Mouse (Mus musculus): ENCODE measurements at regions not wholly inside any gene's neighbourhood (a gene's known extent, or its start where the extent isn't known, plus 50 kb on each side); places are given as distances from the start of the nearest gene placed in this dataset.

DNA sequence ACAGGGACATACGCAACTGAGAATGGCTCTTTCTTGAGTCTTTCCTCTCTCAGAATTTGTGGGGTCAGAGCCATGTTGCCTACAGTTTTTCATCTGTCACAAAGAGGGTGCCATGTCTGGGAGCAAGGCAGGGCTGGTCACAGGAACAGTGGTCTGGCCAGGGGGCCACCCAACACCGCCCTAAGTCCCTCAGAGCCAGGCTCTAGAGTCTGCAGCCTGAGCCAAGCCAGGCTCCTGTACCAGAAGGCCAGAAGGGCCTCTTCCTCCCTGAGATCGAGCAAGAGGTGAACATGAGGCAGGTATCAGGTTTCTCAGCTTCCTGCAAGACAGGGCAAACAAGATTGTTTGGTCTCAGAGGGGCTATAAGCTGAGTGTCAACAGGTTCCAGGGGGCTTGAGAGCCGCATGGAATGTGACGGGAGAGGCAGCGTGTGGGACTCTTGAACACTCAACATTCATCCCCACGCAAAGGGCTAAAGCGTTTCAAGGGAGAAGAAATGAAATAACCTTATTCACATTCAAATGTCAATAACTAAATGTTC lies 110.6 kb upstream of the Mrps22 start:
- DNase-seq (ENCODE audit: extremely low spot score, low spot score): no peak
- H3K4me1 ChIP-seq: peaks cover 34% of the 10 kb centered on the region
- no peaks in the 10 kb centered on the region for H3K9me3 ChIP-seq
- no peaks in the 10 kb centered on the region for H3K36me3 ChIP-seq (replicated peaks)
- no peaks in the 10 kb centered on the region for H3K27me3 ChIP-seq (ENCODE audit: poor library complexity, severe bottlenecking)
- no peak overlapping the region for H3K4me3 ChIP-seq
- WGBS: 78% methylated on average over 8 of the region's 8 CpGs
- H3K27ac ChIP-seq: no peak overlapping the region

DNA sequence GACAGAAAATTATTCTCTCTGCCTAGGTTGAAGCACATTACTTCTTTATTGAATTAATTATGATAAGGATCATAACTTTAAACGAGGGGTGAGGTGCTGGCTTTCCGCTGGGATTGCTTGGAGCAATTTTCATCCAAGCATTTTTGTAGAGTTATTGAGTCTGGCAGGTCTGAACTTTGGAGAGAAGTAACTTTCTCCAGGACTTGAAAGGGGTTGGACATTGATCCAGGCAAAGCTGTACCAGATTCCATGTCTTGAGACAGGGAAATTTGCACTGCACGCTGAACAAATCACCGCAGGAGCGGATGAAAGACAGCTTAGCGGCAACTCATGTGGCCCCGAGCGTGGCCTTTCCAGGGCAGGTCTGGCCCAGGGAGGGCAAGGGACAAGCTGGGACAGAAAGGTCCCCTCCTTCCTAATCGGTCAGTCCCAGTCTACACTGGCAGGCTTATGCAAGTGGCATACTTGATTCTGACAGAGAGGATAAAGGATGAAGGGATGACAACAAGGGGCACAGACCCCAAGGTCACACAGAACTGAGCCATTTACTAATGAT lies 108.8 kb upstream of the Mrps22 start:
- no peak for DNase-seq (ENCODE audit: extremely low spot score, low spot score)
- Histone ChIP-seq H3K36me3 (replicated peaks) (no peaks in the 10 kb centered on the region), H3K27me3 (ENCODE audit: poor library complexity, severe bottlenecking) (no peaks in the 10 kb centered on the region), H3K9me3 (no peaks in the 10 kb centered on the region), H3K4me1 (peaks cover 47% of the 10 kb centered on the region), H3K27ac (no peak overlapping the region), H3K4me3 (no peak overlapping the region)
- WGBS: 70% methylated on average over 9 of the region's 9 CpGs

DNA sequence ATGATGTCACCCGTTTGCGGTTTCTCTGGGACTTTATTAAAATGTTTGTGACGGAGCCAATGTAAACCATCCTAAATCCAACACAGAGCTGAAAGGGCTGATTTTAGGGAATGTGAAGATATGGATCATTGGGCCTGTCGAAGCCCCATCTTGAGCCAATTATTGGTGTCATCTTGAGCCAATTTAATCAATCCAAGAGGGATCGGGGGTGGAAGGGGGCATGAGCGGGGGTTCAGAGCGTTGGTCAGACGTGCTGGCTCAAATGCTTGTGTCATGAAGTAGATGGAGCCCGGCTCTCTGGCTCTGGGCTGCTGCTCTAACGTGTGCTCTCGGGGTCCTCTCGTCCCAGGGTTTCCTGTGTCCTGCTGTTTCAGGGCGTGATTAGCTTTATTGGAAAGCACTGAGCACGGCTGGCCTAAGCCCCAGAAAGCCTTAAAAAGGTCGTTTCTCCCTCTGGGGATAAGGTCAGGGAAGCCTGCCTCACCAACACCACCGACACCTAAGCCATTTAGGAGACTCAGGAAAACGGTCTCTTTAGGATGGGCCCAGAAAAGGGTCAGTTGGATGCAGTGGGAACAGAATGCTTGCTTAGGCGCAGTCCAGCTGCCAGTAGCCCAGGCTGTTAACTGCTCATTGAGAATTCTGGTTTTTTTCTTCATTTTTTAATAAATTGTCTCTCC lies 106.7 kb upstream of the Mrps22 start:
- H3K4me3 ChIP-seq: no peak overlapping the region
- no peaks in the 10 kb centered on the region for H3K36me3 ChIP-seq (replicated peaks)
- no peak overlapping the region for H3K27ac ChIP-seq
- DNase-seq (ENCODE audit: extremely low spot score, low spot score): no peak
- peaks cover 67% of the 10 kb centered on the region for H3K4me1 ChIP-seq
- H3K9me3 ChIP-seq: no peaks in the 10 kb centered on the region
- WGBS: 45% methylated on average over 18 of the region's 18 CpGs
- H3K27me3 ChIP-seq (ENCODE audit: poor library complexity, severe bottlenecking): no peaks in the 10 kb centered on the region

DNA sequence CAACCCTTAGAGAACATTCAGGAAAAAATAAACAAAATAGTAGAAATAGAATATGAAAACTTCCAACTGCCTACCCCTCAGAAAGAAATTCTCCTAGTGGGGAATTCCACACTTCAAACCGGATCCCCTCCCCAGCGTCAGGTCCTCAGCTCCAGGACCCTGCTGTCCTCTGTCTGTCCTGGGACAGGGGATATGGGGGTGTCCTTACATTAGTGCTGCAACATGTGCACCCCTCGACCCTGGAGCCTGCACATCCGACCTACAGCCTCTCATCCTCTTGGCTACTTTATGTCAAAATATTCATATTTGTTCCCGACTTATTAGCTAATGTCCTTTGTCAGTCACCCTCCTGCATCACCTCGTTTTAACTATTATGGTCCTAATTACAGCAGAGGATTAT lies 106.0 kb upstream of the Mrps22 start:
- Histone ChIP-seq H3K36me3 (replicated peaks) (no peaks in the 10 kb centered on the region), H3K9me3 (no peaks in the 10 kb centered on the region), H3K4me1 (peaks cover 67% of the 10 kb centered on the region), H3K4me3 (no peak overlapping the region), H3K27me3 (ENCODE audit: poor library complexity, severe bottlenecking) (no peaks in the 10 kb centered on the region), H3K27ac (no peak overlapping the region)
- 75% methylated on average over 6 of the region's 6 CpGs for WGBS
- no peak for DNase-seq (ENCODE audit: extremely low spot score, low spot score)

DNA sequence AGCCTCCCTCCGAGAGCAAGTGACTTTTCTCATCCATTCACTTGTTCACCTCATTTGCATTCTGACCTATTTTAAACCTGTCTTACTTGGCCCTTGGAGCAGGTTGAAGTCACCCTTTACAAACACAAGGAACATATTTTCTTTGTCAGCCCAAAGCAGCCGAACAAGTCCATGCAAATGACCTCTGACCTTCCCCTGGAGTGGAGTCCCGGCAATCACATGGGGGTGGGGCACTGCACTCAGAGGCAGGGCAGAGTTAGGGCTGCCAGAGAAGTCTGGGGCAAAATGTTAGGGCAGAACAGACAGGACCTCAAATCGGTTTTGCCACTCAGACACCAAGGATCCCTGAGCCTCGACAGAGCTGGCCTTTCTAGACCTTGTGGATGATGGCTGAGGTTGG lies 102.7 kb upstream of the Mrps22 start:
- 30% methylated on average over 5 of the region's 5 CpGs for WGBS
- no peak overlapping the region for H3K27ac ChIP-seq
- no peak for DNase-seq (ENCODE audit: extremely low spot score, low spot score)
- no peaks in the 10 kb centered on the region for H3K27me3 ChIP-seq (ENCODE audit: poor library complexity, severe bottlenecking)
- no peaks in the 10 kb centered on the region for H3K36me3 ChIP-seq (replicated peaks)
- no peaks in the 10 kb centered on the region for H3K9me3 ChIP-seq
- no peak overlapping the region for H3K4me3 ChIP-seq
- peaks cover 57% of the 10 kb centered on the region for H3K4me1 ChIP-seq

DNA sequence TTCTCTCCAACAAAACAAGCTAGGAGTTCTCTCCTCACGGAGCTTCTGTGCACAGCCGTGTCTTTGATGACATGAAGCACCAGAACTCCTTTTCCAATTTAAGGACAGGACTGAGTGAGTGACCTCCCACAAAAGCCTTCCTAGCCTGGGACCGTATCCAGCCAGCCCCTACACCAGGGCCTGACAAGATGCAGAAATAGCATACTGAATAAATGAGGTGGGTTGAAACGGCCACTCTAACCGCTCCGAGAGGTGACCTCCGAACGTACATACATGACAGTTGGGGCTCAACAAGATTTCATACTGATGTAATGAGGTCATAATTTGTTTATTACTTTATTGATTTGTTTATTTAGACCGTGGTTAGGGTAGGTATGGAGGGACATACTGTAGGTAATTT lies 101.9 kb upstream of the Mrps22 start:
- no peak overlapping the region for H3K4me3 ChIP-seq
- DNase-seq (ENCODE audit: extremely low spot score, low spot score): no peak
- no peaks in the 10 kb centered on the region for H3K27me3 ChIP-seq (ENCODE audit: poor library complexity, severe bottlenecking)
- H3K9me3 ChIP-seq: no peaks in the 10 kb centered on the region
- peaks cover 49% of the 10 kb centered on the region for H3K4me1 ChIP-seq
- no peaks in the 10 kb centered on the region for H3K36me3 ChIP-seq (replicated peaks)
- 89% methylated on average over 9 of the region's 9 CpGs for WGBS
- H3K27ac ChIP-seq: no peak overlapping the region

DNA sequence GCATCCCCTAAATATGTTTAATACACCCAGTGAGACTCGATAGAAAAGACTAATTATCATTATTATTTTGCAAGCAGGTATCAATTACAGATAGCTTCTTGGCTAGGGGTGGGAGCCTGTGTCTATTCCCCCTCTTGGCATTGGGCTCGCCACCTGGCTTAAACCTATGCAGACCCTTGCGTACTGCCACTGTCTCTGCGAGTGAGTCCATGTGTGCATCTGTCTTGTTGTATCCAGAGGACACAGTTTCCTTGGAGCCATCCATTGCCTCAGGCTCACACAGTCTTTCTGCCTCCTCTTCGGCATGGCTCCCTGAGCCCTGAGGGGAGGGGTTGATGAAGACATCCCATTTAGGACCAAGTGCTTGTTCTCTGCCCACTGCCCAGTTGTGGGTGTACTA lies 99.1 kb upstream of the Mrps22 start:
- Histone ChIP-seq H3K9me3 (no peaks in the 10 kb centered on the region), H3K27ac (no peak overlapping the region), H3K4me3 (no peak overlapping the region), H3K27me3 (ENCODE audit: poor library complexity, severe bottlenecking) (no peaks in the 10 kb centered on the region), H3K36me3 (replicated peaks) (no peaks in the 10 kb centered on the region), H3K4me1 (peaks cover 29% of the 10 kb centered on the region)
- 87% methylated on average over 5 of the region's 5 CpGs for WGBS
- DNase-seq (ENCODE audit: extremely low spot score, low spot score): no peak

DNA sequence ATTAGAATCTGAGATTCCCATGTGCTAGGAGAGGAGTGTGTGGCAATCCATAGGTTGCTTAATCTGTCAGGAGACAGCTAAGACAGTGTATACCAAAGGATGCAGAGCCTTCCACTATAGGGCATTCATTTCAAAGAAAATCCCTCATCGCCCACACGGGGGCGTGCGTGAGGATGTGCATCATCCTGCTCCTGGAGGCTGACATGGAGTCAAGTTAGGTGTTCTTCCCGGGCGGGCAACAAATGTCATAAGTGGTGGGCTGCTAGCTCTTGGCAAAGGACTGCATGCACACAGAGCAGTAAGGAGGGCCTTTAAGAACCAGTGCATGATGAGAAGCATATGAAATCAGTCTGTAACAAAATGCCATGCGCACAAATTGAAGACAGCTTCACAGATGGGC lies 95.7 kb upstream of the Mrps22 start:
- no peak overlapping the region for H3K4me3 ChIP-seq
- peaks cover 4% of the 10 kb centered on the region; the same call in 1 of the 2 replicates for H3K4me1 ChIP-seq
- DNase-seq (ENCODE audit: extremely low spot score, low spot score): no peak
- WGBS: 39% methylated on average over 7 of the region's 7 CpGs
- no peak overlapping the region for H3K27ac ChIP-seq
- no peaks in the 10 kb centered on the region for H3K9me3 ChIP-seq
- H3K36me3 ChIP-seq (replicated peaks): no peaks in the 10 kb centered on the region
- no peaks in the 10 kb centered on the region for H3K27me3 ChIP-seq (ENCODE audit: poor library complexity, severe bottlenecking)

DNA sequence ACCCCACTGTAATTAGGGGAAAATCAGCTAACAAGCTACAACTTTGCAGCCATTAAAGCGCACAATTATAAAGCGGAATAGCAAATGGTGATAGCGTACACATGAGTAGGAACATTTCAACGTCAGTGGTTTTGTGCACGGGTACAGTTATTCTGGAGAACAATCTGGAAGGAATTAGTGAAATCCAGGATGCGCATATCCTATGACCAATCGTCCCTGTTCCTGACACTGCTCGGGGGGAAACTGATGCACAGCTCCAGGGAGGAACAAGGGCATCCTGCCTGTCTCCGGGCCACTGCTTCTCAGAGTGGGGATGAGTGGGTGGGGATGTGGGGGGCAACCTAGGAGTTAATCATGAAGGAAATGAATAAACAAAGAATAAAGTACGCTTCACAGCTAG lies 93.6 kb upstream of the Mrps22 start:
- Histone ChIP-seq H3K27ac (no peak overlapping the region), H3K27me3 (ENCODE audit: poor library complexity, severe bottlenecking) (no peaks in the 10 kb centered on the region), H3K4me3 (no peak overlapping the region), H3K36me3 (replicated peaks) (no peaks in the 10 kb centered on the region), H3K4me1 (no peaks in the 10 kb centered on the region), H3K9me3 (no peaks in the 10 kb centered on the region)
- 75% methylated on average over 10 of the region's 10 CpGs for WGBS
- no peak for DNase-seq (ENCODE audit: extremely low spot score, low spot score)

DNA sequence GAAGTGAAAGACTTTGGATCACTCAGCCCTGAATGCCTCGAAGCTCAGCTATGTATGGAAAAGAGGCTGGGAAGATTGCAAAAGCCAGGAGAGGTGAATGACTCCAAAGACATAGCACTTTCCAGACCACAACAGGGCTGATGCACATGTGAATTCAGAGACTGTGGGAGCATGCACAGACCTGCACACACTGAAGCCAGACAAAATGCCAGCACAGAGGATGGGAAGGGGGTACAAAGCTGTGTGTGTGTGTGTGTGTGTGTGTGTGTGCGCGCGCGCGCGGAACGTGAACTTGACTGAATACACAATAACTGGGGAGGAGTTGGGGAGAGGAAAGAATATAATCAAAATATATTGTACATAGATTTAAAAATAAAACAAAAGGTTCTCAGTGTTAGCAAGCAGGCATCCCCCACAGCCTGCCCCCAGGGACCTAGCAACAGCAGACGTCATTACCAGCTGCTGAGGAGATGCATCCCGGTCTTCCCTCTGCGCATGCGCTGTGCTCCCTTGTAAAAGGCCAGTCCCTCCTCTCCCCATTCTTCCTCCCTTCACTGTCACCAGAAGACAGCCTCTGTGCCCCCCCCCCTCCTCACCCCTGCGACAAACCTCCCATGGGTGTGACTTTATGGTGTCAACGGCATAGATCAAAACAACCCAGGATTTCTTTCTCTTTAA lies 89.5 kb upstream of the Mrps22 start:
- H3K27ac ChIP-seq: no peak overlapping the region
- DNase-seq (ENCODE audit: extremely low spot score, low spot score): no peak
- no peaks in the 10 kb centered on the region for H3K4me1 ChIP-seq
- WGBS: 91% methylated on average over 14 of the region's 14 CpGs
- H3K36me3 ChIP-seq (replicated peaks): no peaks in the 10 kb centered on the region
- H3K9me3 ChIP-seq: no peaks in the 10 kb centered on the region
- H3K4me3 ChIP-seq: no peak overlapping the region
- no peaks in the 10 kb centered on the region for H3K27me3 ChIP-seq (ENCODE audit: poor library complexity, severe bottlenecking)

DNA sequence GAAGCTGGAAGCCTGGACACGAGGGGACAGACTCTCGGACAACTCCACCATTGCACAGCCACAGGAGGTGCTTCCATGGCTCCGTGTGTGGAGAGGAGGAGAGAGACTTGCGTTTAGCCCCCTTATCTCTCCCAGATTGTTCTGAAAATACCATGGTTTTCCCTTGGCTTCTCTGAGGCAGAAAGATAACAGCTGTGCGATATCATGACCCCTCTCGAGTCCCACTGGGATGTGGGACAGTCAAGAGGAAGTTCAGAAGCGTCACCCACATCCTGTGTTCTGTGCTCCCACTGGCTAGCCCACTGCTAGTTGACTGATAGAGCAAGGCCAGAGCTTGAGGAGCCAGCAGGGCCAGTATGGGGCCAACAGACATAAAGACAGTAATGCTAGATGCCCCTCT lies 84.1 kb upstream of the Mrps22 start:
- Histone ChIP-seq H3K4me3 (no peak overlapping the region), H3K27me3 (ENCODE audit: poor library complexity, severe bottlenecking) (no peaks in the 10 kb centered on the region), H3K27ac (no peak overlapping the region), H3K36me3 (replicated peaks) (no peaks in the 10 kb centered on the region), H3K9me3 (no peaks in the 10 kb centered on the region), H3K4me1 (no peaks in the 10 kb centered on the region)
- DNase-seq (ENCODE audit: extremely low spot score, low spot score): no peak
- 87% methylated on average over 7 of the region's 7 CpGs for WGBS

DNA sequence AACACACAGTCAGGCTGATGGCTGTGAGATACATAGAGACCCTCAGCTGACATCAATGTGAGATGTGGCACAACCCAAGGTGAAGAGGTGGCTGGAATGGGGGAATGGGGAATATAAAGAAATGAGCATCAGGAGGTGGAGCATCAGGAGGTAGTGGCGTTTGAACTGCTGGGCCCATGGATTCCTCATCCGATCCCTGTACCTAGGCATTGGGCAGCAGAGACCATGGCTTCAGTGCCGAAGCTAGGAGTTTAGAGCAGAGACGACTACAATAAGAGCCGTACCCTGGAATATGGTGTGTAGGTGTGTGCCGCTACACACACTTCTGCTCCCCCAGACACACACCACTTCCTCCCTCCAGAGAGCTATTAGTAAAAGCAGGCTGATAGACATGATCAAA lies 82.9 kb upstream of the Mrps22 start:
- no peak overlapping the region for H3K4me3 ChIP-seq
- WGBS: 95% methylated on average over 6 of the region's 6 CpGs
- no peak for DNase-seq (ENCODE audit: extremely low spot score, low spot score)

DNA sequence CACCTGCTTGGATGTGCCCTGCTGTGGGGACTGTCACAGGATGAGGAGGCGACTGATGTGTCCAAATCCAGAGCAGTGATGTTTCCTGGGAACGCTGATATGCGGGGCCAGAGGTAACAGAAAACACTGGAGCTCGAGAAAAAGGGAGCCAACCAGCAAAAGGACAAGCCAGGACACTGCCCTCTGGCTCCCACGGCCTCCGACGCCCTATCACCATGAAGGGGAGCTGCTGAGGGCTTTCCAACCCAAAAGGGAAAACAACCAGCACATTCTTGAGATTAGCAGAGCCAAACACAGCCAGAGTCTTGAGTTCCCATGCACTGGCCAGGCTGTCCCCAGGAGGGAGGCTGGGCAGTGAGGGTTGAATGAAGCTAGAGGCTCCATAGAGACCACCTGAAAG lies 74.2 kb upstream of the Mrps22 start:
- Histone ChIP-seq H3K9me3 (no peaks in the 10 kb centered on the region), H3K4me1 (no peaks in the 10 kb centered on the region), H3K4me3 (no peak overlapping the region), H3K36me3 (replicated peaks) (no peaks in the 10 kb centered on the region), H3K27me3 (ENCODE audit: poor library complexity, severe bottlenecking) (peaks cover 15% of the 10 kb centered on the region; the same call in 1 of the 2 replicates), H3K27ac (no peak overlapping the region)
- WGBS: 81% methylated on average over 7 of the region's 7 CpGs
- DNase-seq (ENCODE audit: extremely low spot score, low spot score): no peak

More for the DNA sequence above, 82.9 kb upstream of the Mrps22 start:
- Histone ChIP-seq H3K36me3 (replicated peaks) (no peaks in the 10 kb centered on the region), H3K4me1 (no peaks in the 10 kb centered on the region), H3K27ac (no peak overlapping the region), H3K27me3 (ENCODE audit: poor library complexity, severe bottlenecking) (no peaks in the 10 kb centered on the region), H3K9me3 (no peaks in the 10 kb centered on the region)
